Mouse (Mus musculus): ENCODE measurements around the gene Cdk18. TPM values are rescaled to one million over a fixed set of nuclear protein-coding genes. Genes with fewer than 3 reads are reported as not detected.

The Cdk18 gene
- 10.3 and 11.7 TPM in 2 replicates for polyA plus RNA-seq (2015; fragmentation: Nextera tagmentation; extraction: Ambion mirVana)

- Histone ChIP-seq H3K27ac (peak within 1 kb of the TSS; percentile 77), H3K27me3 (ENCODE audit: insufficient read depth, low read length) (no peaks in the 10 kb centered on the region), H3K36me3 (ENCODE audit: insufficient read depth, low read length) (no peaks in the 10 kb centered on the region), H3K4me3 (replicated peaks; ENCODE audit: low read depth, low read length) (peak within 1 kb of the TSS; percentile 56), H3K9me3 (replicated peaks; ENCODE audit: low read length) (no peaks in the 10 kb centered on the region), H3K9ac (ENCODE audit: low read depth, low read length) (peak within 1 kb of the TSS; percentile 79), H3K4me1 (replicated peaks; ENCODE audit: insufficient read depth, low read length) (peaks cover 19% of the 10 kb centered on the region; the same call in 1 of the 2 replicates), H3K4me2 (ENCODE audit: low read length) (peak within 1 kb of the TSS; percentile 94)
- WGBS: under 1% methylated on average over 30 of the region's 30 CpGs
- ATAC-seq (replicated peaks; ENCODE audit: low FRiP score, low read depth) (peak; percentile 83), DNase-seq (ENCODE audit: low spot score) (peak; percentile 91)
- TF ChIP-seq CTCF (IDR thresholded peaks at IDR 0.05; ENCODE audit: low read depth): no peak
These were observed at the start of gene Cdk18 for GRCm38 (mm10) chr1:132139416-132139864. Gene Cdk18, minus strand, starts transcription at chr1:132139684.

- peaks cover 34% of the 10 kb centered on the region; the same call in 1 of the 2 replicates for H3K27me3 ChIP-seq (ENCODE audit: insufficient read depth, low read length)
- no peak for ATAC-seq (replicated peaks; ENCODE audit: low FRiP score, low read depth)
- no peaks in the 10 kb centered on the region for H3K36me3 ChIP-seq (ENCODE audit: insufficient read depth, low read length)
- H3K4me1 ChIP-seq (replicated peaks; ENCODE audit: insufficient read depth, low read length): peaks cover 7% of the 10 kb centered on the region; the same call in 1 of the 2 replicates
- no peak overlapping the region for H3K9ac ChIP-seq (ENCODE audit: low read depth, low read length)
- WGBS: 44% methylated on average over 4 of the region's 4 CpGs
- DNase-seq (ENCODE audit: low spot score): no peak
- no peak for TF ChIP-seq CTCF (IDR thresholded peaks at IDR 0.05; ENCODE audit: low read depth)
- H3K9me3 ChIP-seq (replicated peaks; ENCODE audit: low read length): no peaks in the 10 kb centered on the region
- no peak overlapping the region for H3K4me2 ChIP-seq (ENCODE audit: low read length)
- H3K27ac ChIP-seq: no peak overlapping the region
- H3K4me3 ChIP-seq (replicated peaks; ENCODE audit: low read depth, low read length): no peak overlapping the region
These were observed 49.7 kb upstream of the Cdk18 start for GRCm38 (mm10) chr1:132189231-132189630.

GRCm38 (mm10) chr1:132188442-132189066 is 49.1 kb upstream of the Cdk18 start:
- Histone ChIP-seq H3K9me3 (replicated peaks; ENCODE audit: low read length) (no peaks in the 10 kb centered on the region), H3K9ac (ENCODE audit: low read depth, low read length) (no peak overlapping the region), H3K4me2 (ENCODE audit: low read length) (no peak overlapping the region), H3K27me3 (ENCODE audit: insufficient read depth, low read length) (peaks cover 34% of the 10 kb centered on the region; the same call in 1 of the 2 replicates), H3K27ac (no peak overlapping the region), H3K4me3 (replicated peaks; ENCODE audit: low read depth, low read length) (no peak overlapping the region), H3K4me1 (replicated peaks; ENCODE audit: insufficient read depth, low read length) (peaks cover 7% of the 10 kb centered on the region; the same call in 1 of the 2 replicates), H3K36me3 (ENCODE audit: insufficient read depth, low read length) (no peaks in the 10 kb centered on the region)
- TF ChIP-seq CTCF (IDR thresholded peaks at IDR 0.05; ENCODE audit: low read depth): no peak
- no peak for ATAC-seq (replicated peaks; ENCODE audit: low FRiP score, low read depth)
- DNase-seq (ENCODE audit: low spot score): peak; percentile 67
- WGBS: 44% methylated on average over 9 of the region's 9 CpGs

- TF ChIP-seq CTCF (IDR thresholded peaks at IDR 0.05; ENCODE audit: low read depth): no peak
- 77% methylated on average over 4 of the region's 4 CpGs for WGBS
- ATAC-seq (replicated peaks; ENCODE audit: low FRiP score, low read depth) (no peak), DNase-seq (ENCODE audit: low spot score) (no peak)
- no peaks in the 10 kb centered on the region for H3K9me3 ChIP-seq (replicated peaks; ENCODE audit: low read length)
- no peak overlapping the region for H3K4me3 ChIP-seq (replicated peaks; ENCODE audit: low read depth, low read length)
- no peaks in the 10 kb centered on the region for H3K36me3 ChIP-seq (ENCODE audit: insufficient read depth, low read length)
- no peak overlapping the region for H3K27ac ChIP-seq
- H3K4me1 ChIP-seq (replicated peaks; ENCODE audit: insufficient read depth, low read length): peaks cover 7% of the 10 kb centered on the region; the same call in 1 of the 2 replicates
- H3K9ac ChIP-seq (ENCODE audit: low read depth, low read length): no peak overlapping the region
- H3K4me2 ChIP-seq (ENCODE audit: low read length): no peak overlapping the region
- H3K27me3 ChIP-seq (ENCODE audit: insufficient read depth, low read length): peaks cover 21% of the 10 kb centered on the region; the same call in 1 of the 2 replicates
These were observed 46.8 kb upstream of the Cdk18 start for GRCm38 (mm10) chr1:132186303-132186702.

- Histone ChIP-seq H3K27ac (no peak overlapping the region), H3K9me3 (replicated peaks; ENCODE audit: low read length) (no peaks in the 10 kb centered on the region), H3K4me1 (replicated peaks; ENCODE audit: insufficient read depth, low read length) (no peaks in the 10 kb centered on the region), H3K4me2 (ENCODE audit: low read length) (no peak overlapping the region), H3K27me3 (ENCODE audit: insufficient read depth, low read length) (no peaks in the 10 kb centered on the region), H3K9ac (ENCODE audit: low read depth, low read length) (no peak overlapping the region), H3K36me3 (ENCODE audit: insufficient read depth, low read length) (no peaks in the 10 kb centered on the region), H3K4me3 (replicated peaks; ENCODE audit: low read depth, low read length) (no peak overlapping the region)
- WGBS: 0% methylated on average over 1 of the region's 2 CpGs
- no peak for TF ChIP-seq CTCF (IDR thresholded peaks at IDR 0.05; ENCODE audit: low read depth)
- DNase-seq (ENCODE audit: low spot score) (peak; percentile 69), ATAC-seq (replicated peaks; ENCODE audit: low FRiP score, low read depth) (no peak)
These were observed 32.1 kb upstream of the Cdk18 start for GRCm38 (mm10) chr1:132171619-132172018.

- H3K9me3 ChIP-seq (replicated peaks; ENCODE audit: low read length): no peaks in the 10 kb centered on the region
- H3K4me1 ChIP-seq (replicated peaks; ENCODE audit: insufficient read depth, low read length): no peaks in the 10 kb centered on the region
- no peak overlapping the region for H3K9ac ChIP-seq (ENCODE audit: low read depth, low read length)
- 43% methylated on average over 6 of the region's 6 CpGs for WGBS
- no peak overlapping the region for H3K27ac ChIP-seq
- H3K4me3 ChIP-seq (replicated peaks; ENCODE audit: low read depth, low read length): no peak overlapping the region
- H3K27me3 ChIP-seq (ENCODE audit: insufficient read depth, low read length): no peaks in the 10 kb centered on the region
- no peak overlapping the region for H3K4me2 ChIP-seq (ENCODE audit: low read length)
- H3K36me3 ChIP-seq (ENCODE audit: insufficient read depth, low read length): no peaks in the 10 kb centered on the region
- DNase-seq (ENCODE audit: low spot score) (no peak), ATAC-seq (replicated peaks; ENCODE audit: low FRiP score, low read depth) (no peak)
- no peak for TF ChIP-seq CTCF (IDR thresholded peaks at IDR 0.05; ENCODE audit: low read depth)
These were observed 31.2 kb upstream of the Cdk18 start for GRCm38 (mm10) chr1:132170698-132171097.
